Mouse (Mus musculus) splenic B cell, adult 2 months (primary cell): ENCODE measurements around the gene Vmn1r40.

Source experiments
- DNase-seq: peaks from one replicate; pipeline ENCODE4 v3.0.0-alpha.2; 2011; ENCODE audit warnings: low read depth, low spot score
- H3K27me3 ChIP-seq: 2 replicates; pipeline ENCODE4 v1.6.1; 2012; ENCODE audit warnings: mild to moderate bottlenecking, low read length, moderate library complexity, mixed read lengths; ENCODE audit not compliant: control insufficient read depth, poor library complexity, insufficient read depth, severe bottlenecking
- H3K36me3 ChIP-seq: 2 replicates; pipeline ENCODE4 v1.6.1; 2012; ENCODE audit warnings: mild to moderate bottlenecking, low read length, moderate library complexity, mixed read lengths; ENCODE audit not compliant: control insufficient read depth, poor library complexity, insufficient read depth, severe bottlenecking

Gene Vmn1r40

DNA sequence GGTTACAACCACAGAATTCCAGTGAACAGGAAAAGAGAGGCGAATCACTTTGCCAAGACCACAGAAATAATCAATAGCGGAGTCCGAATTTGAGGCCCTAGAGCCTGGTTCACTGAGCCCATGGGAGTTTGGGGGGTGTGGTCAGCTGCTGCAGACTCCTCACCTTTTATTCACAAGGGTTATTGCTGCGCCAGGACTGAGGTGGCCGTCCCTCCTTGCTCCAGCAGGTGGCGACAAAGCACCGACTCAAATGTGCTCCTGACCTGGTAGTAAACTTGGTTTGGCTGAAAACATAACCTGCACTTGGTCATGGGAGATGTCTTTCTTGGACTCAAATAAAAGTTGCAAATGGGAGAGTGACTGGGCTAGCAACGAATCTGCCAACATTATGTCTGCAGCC is 27.2 kb upstream of the Vmn1r40 start:
- no peaks in the 10 kb centered on the region for H3K27me3 ChIP-seq
- DNase-seq: peak; percentile 77
- H3K36me3 ChIP-seq: no peaks in the 10 kb centered on the region

- Histone ChIP-seq H3K36me3 (no peaks in the 10 kb centered on the region), H3K27me3 (no peaks in the 10 kb centered on the region)
- no peak for DNase-seq
These were observed 23.1 kb upstream of the Vmn1r40 start for GRCm38 (mm10) chr6:89684231-89684630.

- Histone ChIP-seq H3K36me3 (no peaks in the 10 kb centered on the region), H3K27me3 (no peaks in the 10 kb centered on the region)
- no peak for DNase-seq
These were observed 20.2 kb upstream of the Vmn1r40 start for GRCm38 (mm10) chr6:89687100-89687499.

GRCm38 (mm10) chr6:89706624-89707023 is 716 bp upstream of the Vmn1r40 start:
- no peak for DNase-seq
- Histone ChIP-seq H3K27me3 (no peaks in the 10 kb centered on the region), H3K36me3 (no peaks in the 10 kb centered on the region)

GRCm38 (mm10) chr6:89718051-89718450 is 10.7 kb downstream of the Vmn1r40 start:
- no peak for DNase-seq
- Histone ChIP-seq H3K27me3 (no peaks in the 10 kb centered on the region), H3K36me3 (no peaks in the 10 kb centered on the region)

DNA sequence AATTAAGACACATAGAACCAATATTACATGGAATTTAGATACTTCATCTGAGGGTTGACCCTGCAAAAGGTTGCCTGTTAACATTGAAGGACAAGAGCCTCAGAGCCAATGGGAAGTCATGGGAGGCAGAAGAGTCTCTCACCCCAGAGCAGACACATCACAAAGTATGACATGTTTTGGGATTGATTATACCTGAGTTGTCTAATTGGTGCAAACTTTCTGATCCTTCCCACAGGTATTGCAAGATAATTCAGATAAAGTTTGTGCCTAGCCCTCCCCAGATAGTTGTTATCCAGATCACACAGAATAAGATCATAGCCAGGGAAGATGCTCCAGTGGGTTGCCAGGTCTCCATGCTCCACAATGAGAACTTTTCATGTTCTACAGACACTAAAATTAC is 33.1 kb downstream of the Vmn1r40 start, which contains the start of gene Vmn1r41:
Vmn1r41 (plus strand) TSS at position 301 of the 400 bp plus-strand sequence.
- no peak for DNase-seq
- Histone ChIP-seq H3K36me3 (no peaks in the 10 kb centered on the region), H3K27me3 (no peaks in the 10 kb centered on the region)

- no peaks in the 10 kb centered on the region for H3K36me3 ChIP-seq
- no peak for DNase-seq
- no peaks in the 10 kb centered on the region for H3K27me3 ChIP-seq
These were observed 35.5 kb downstream of the Vmn1r40 start for GRCm38 (mm10) chr6:89742811-89743210.
